Mouse (Mus musculus): Measurements from ENCODE around the gene 2210016L21Rik. TPM values are rescaled to one million over a fixed set of nuclear protein-coding genes. Genes with fewer than 3 reads are reported as not detected.

2210016L21Rik gene
- polyA plus RNA-seq, 1 experiment from 2014 or later, result 38.5 TPM

DNA sequence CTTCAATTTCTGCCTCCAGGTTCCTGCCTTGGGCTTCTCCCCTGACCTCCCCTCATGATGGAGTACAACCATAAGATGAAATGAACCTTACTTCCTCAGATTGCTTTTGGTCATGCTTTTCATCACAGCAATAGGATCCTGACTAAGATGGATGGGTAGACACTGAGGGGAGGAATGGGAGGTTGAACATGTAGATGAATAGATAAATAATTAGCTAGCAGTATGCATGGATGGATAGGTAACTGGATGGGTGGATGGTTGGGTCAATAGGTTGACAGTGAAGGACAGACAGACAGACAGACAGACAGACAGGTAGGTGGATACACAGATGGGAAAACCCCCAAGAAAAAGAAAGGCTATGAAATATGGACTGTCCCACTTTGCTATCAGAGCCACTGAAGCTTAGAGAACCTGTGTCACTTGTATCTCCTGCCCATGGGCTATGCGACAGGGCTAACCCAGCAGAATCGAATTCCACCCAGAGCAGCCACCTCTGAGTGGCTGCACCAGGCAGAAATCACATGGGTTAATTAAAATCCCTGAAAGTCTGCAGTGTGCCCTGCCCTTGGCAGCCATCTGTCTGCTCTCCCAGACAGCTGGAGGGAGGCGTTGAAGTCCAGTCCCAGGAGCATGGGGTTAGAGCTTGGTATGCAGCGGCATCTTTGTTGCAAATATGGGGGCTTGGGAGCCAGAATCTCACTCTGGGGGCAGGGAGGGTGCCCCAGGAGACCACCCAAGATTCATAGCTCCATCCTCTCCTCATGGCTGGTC is 19.8 kb downstream of the 2210016L21Rik start:
- 43% methylated on average over 4 of the region's 4 CpGs for WGBS

DNA sequence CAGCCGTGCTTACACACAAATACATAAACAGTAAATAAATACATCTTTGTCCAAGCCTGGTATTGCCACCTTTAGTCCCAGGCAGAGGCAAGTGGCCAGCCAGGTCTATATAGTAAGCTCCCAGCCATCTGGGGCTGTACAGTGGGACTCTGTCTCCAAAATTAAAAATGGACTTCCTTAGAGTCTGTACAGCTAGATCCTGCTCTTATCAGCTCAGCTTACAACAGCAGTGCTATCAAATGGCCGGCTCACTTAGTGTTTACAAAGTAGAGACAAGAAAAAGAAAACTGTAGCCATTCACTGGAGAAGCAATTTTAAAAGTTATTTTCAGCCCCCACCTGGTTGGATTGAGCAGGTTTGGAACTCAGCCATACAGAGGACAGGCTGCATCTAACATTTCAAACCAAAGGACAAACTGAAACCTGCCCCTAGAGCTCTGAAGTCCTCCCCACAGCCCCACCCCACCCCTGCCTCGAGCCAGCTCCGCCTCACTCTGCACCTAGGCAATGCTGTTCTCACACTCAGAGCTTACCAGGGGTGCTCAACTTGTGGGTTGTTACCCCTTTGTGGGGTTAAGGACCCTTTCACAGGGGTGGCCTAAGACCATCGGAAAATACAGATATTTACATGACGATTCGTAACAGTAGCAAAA is 22.5 kb downstream of the 2210016L21Rik start:
- 47% methylated on average over 7 of the region's 7 CpGs for WGBS

More for the DNA sequence above, 19.8 kb downstream of the 2210016L21Rik start:
- no peak overlapping the region for H3K4me3 ChIP-seq (ENCODE audit: control insufficient read depth in 1 of 2, insufficient read depth in 1 of 2, low read depth in 1 of 2, low read length in 2 of 2)
- no peak overlapping the region for H3K9ac ChIP-seq (ENCODE audit: low read length)
- no peak overlapping the region for H3K27ac ChIP-seq (replicated peaks in 1 of 2; ENCODE audit: control insufficient read depth in 1 of 2, insufficient read depth in 1 of 2, low read depth in 2 of 2, low read length in 2 of 2)
- 0 out of 2 replicates have a peak, but pooled peaks cover 4% of the 10 kb centered on the region for H3K9me3 ChIP-seq (ENCODE audit: control insufficient read depth, low read length)
- no peak for ATAC-seq (ENCODE audit: insufficient number of reproducible peaks, insufficient read depth, low FRiP score, low read depth)
- H3K4me2 ChIP-seq (ENCODE audit: low read length), result no peak overlapping the region
- no peaks in the 10 kb centered on the region for H3K36me3 ChIP-seq (ENCODE audit: control insufficient read depth, insufficient read depth, low read length)
- H3K4me1 ChIP-seq (ENCODE audit: control insufficient read depth in 2 of 2, insufficient read depth in 2 of 2, low read length in 2 of 2), result peaks cover 9 to 16% of the 10 kb centered on the region in 2 experiments
- H3K27me3 ChIP-seq (ENCODE audit: control insufficient read depth, insufficient read depth, low read length), result no peaks in the 10 kb centered on the region

DNA sequence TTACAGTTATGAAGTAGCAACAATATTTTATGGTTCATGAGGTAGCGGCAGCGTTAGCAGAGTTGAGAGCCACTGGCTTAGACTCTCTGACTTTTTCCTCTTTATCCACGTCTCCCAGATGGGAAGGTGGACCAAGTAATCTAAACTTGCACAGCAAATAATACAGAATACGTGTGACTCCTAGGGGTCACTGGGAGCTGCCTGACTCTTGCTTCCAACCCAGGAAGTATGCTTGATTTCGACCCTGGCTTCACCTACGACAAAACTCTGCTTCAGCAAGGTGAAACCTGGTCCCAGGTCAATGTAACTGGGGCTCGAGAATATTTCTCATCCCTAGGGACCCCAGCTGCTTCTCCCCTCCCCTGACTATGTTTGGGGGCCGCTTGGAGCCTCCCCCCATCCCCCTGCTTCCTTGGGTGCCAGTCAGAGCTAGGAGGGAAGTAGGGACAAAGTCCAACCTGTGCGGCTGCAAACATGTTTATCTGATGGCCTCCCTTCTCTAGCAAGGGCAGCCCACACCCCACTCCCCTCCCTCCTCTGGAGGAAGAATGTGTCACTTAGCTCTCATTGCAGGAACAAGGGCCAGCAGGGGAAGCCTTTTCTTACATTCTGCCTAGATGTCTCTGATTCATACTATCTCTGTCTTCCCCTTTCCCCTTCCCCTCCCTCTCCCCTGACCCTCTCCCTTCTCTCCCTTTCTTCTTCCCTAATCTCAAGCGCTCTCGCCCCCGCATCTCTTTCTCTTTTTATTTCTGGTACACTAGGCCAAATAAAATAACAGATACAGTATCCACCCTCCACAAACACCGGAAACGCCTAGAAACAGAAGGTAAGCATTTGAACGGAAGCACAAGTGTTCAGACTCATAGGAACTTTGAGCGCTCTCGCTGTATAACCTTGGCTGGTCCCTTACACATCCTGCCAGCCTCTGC is 23.3 kb downstream of the 2210016L21Rik start:
- Histone ChIP-seq H3K4me2 (ENCODE audit: low read length) (no peak overlapping the region), H3K4me3 (ENCODE audit: control insufficient read depth in 1 of 2, insufficient read depth in 1 of 2, low read depth in 1 of 2, low read length in 2 of 2) (no peak overlapping the region), H3K9me3 (ENCODE audit: control insufficient read depth, low read length) (no peaks in the 10 kb centered on the region), H3K27ac (replicated peaks in 1 of 2; ENCODE audit: control insufficient read depth in 1 of 2, insufficient read depth in 1 of 2, low read depth in 2 of 2, low read length in 2 of 2) (no peak overlapping the region), H3K9ac (ENCODE audit: low read length) (no peak overlapping the region), H3K36me3 (ENCODE audit: control insufficient read depth, insufficient read depth, low read length) (no peaks in the 10 kb centered on the region), H3K27me3 (ENCODE audit: control insufficient read depth, insufficient read depth, low read length) (peaks cover 27% of the 10 kb centered on the region), H3K4me1 (ENCODE audit: control insufficient read depth in 2 of 2, insufficient read depth in 2 of 2, low read length in 2 of 2) (peaks cover 11 to 16% of the 10 kb centered on the region in 2 experiments)
- WGBS, result 48% methylated on average over 17 of the region's 17 CpGs
- ATAC-seq (ENCODE audit: insufficient number of reproducible peaks, insufficient read depth, low FRiP score, low read depth), result no peak; the same call in 1 of the 2 replicates

More for the DNA sequence above, 22.5 kb downstream of the 2210016L21Rik start:
- peak overlapping the region; percentile 23; the same call in 1 of the 2 replicates for H3K4me2 ChIP-seq (ENCODE audit: low read length)
- H3K9ac ChIP-seq (ENCODE audit: low read length), result no peak overlapping the region
- no peaks in the 10 kb centered on the region for H3K36me3 ChIP-seq (ENCODE audit: control insufficient read depth, insufficient read depth, low read length)
- no peak overlapping the region for H3K27ac ChIP-seq (replicated peaks in 1 of 2; ENCODE audit: control insufficient read depth in 1 of 2, insufficient read depth in 1 of 2, low read depth in 2 of 2, low read length in 2 of 2)
- no peaks in the 10 kb centered on the region for H3K9me3 ChIP-seq (ENCODE audit: control insufficient read depth, low read length)
- H3K4me3 ChIP-seq (ENCODE audit: control insufficient read depth in 1 of 2, insufficient read depth in 1 of 2, low read depth in 1 of 2, low read length in 2 of 2), result no peak overlapping the region
- ATAC-seq (ENCODE audit: insufficient number of reproducible peaks, insufficient read depth, low FRiP score, low read depth), result no peak
- peaks cover 11 to 16% of the 10 kb centered on the region in 2 experiments for H3K4me1 ChIP-seq (ENCODE audit: control insufficient read depth in 2 of 2, insufficient read depth in 2 of 2, low read length in 2 of 2)
- peaks cover 25% of the 10 kb centered on the region for H3K27me3 ChIP-seq (ENCODE audit: control insufficient read depth, insufficient read depth, low read length)

DNA sequence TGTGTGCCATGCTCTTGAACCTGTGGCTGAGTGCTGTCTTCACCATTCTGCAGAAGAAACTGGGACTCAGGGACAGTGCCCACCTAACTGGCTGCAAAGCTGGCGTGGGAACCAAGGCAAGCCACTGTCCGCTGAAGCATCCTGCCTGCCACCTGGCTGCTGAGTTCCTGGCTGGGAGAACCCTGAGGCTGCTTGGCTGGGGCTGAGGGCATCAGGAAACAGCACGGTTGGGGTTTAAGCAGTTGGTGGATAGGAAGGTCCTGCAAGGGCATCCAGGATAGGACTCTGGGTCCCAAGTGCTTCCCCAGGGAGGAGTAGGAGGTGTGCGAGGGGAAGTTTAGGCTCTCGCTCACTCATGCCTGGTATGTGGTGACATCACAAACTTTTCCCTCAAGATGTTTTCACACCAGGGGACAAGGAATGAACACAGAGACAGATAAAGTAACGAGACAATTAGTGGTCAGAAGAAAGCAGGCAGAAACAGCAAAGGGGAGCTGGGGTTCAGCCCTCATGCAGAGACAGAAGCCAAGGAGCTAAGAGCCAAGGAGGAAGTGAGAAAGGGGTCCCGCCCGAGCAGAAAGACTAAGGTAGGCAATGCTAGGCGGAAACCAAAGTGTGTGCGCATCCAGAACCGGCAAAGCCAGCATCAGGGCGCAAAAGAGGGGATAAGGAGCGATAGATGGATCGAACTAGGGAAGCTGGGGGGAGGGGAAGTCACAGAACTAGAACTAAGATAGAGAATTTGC is 25.7 kb downstream of the 2210016L21Rik start:
- Histone ChIP-seq H3K27ac (replicated peaks in 1 of 2; ENCODE audit: control insufficient read depth in 1 of 2, insufficient read depth in 1 of 2, low read depth in 2 of 2, low read length in 2 of 2) (no peak overlapping the region), H3K9ac (ENCODE audit: low read length) (no peak overlapping the region), H3K4me1 (ENCODE audit: control insufficient read depth in 2 of 2, insufficient read depth in 2 of 2, low read length in 2 of 2) (peaks cover 11 to 16% of the 10 kb centered on the region in 2 experiments), H3K36me3 (ENCODE audit: control insufficient read depth, insufficient read depth, low read length) (no peaks in the 10 kb centered on the region), H3K4me2 (ENCODE audit: low read length) (no peak overlapping the region), H3K4me3 (ENCODE audit: control insufficient read depth in 1 of 2, insufficient read depth in 1 of 2, low read depth in 1 of 2, low read length in 2 of 2) (no peak overlapping the region), H3K27me3 (ENCODE audit: control insufficient read depth, insufficient read depth, low read length) (peaks cover 30% of the 10 kb centered on the region), H3K9me3 (ENCODE audit: control insufficient read depth, low read length) (no peaks in the 10 kb centered on the region)
- ATAC-seq (ENCODE audit: insufficient number of reproducible peaks, insufficient read depth, low FRiP score, low read depth), result no peak
- WGBS, result 25% methylated on average over 14 of the region's 14 CpGs

DNA sequence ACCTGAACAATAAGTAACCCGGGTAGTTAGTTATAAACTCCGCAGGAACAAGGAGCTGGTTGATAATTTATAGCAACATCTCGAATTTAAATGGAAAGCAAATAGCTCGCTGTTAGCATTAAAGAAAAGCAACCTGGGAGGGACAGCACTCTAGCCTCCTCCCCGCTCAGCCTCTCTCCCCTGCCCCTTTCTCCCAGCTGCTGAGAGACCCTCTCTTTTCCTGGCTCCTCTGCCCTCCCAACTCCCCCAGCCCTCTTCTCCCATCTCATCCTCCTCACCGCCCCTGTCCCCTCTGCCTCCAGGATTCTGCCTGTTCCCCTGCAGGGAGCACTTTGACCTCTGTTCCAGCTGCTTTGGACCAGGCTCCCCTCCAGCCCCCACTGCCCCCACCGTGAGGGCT is 26.7 kb downstream of the 2210016L21Rik start:
- H3K4me3 ChIP-seq (ENCODE audit: control insufficient read depth in 1 of 2, insufficient read depth in 1 of 2, low read depth in 1 of 2, low read length in 2 of 2), result no peak overlapping the region
- ATAC-seq (ENCODE audit: insufficient number of reproducible peaks, insufficient read depth, low FRiP score, low read depth), result no peak
- no peak overlapping the region for H3K4me2 ChIP-seq (ENCODE audit: low read length)
- H3K36me3 ChIP-seq (ENCODE audit: control insufficient read depth, insufficient read depth, low read length), result no peaks in the 10 kb centered on the region
- H3K27ac ChIP-seq (replicated peaks in 1 of 2; ENCODE audit: control insufficient read depth in 1 of 2, insufficient read depth in 1 of 2, low read depth in 2 of 2, low read length in 2 of 2), result no peak overlapping the region
- 34% methylated on average over 7 of the region's 7 CpGs for WGBS
- H3K27me3 ChIP-seq (ENCODE audit: control insufficient read depth, insufficient read depth, low read length), result peaks cover 30% of the 10 kb centered on the region
- H3K4me1 ChIP-seq (ENCODE audit: control insufficient read depth in 2 of 2, insufficient read depth in 2 of 2, low read length in 2 of 2), result peaks cover 11 to 16% of the 10 kb centered on the region in 2 experiments
- no peaks in the 10 kb centered on the region for H3K9me3 ChIP-seq (ENCODE audit: control insufficient read depth, low read length)
- H3K9ac ChIP-seq (ENCODE audit: low read length), result no peak overlapping the region

DNA sequence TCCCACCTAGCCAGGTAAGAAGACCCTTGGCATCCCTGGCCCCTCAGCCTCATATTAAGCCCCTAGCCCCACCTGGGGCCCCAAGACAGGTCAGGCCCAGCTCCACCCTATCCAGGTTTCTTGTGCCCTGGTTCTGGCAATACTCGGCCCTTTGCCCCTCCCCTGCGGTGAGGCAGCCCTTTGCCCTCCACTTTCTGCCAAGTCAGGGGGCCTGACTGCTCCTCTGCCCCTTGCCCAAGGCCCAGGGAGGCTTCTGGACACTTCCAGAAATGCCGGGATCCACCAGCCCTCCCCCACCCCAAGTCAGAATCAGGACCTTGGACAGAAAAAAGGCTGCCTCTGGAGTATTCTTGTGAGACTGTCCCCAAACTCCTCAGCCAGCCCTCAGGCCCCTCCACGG is 27.1 kb downstream of the 2210016L21Rik start:
- no peak overlapping the region for H3K4me3 ChIP-seq (ENCODE audit: control insufficient read depth in 1 of 2, insufficient read depth in 1 of 2, low read depth in 1 of 2, low read length in 2 of 2)

More for the DNA sequence above, 27.1 kb downstream of the 2210016L21Rik start:
- ATAC-seq (ENCODE audit: insufficient number of reproducible peaks, insufficient read depth, low FRiP score, low read depth), result no peak
- Histone ChIP-seq H3K9me3 (ENCODE audit: control insufficient read depth, low read length) (no peaks in the 10 kb centered on the region), H3K9ac (ENCODE audit: low read length) (no peak overlapping the region), H3K27ac (replicated peaks in 1 of 2; ENCODE audit: control insufficient read depth in 1 of 2, insufficient read depth in 1 of 2, low read depth in 2 of 2, low read length in 2 of 2) (no peak overlapping the region), H3K4me1 (ENCODE audit: control insufficient read depth in 2 of 2, insufficient read depth in 2 of 2, low read length in 2 of 2) (peaks cover 10 to 15% of the 10 kb centered on the region in 2 experiments), H3K36me3 (ENCODE audit: control insufficient read depth, insufficient read depth, low read length) (no peaks in the 10 kb centered on the region), H3K27me3 (ENCODE audit: control insufficient read depth, insufficient read depth, low read length) (peaks cover 30% of the 10 kb centered on the region), H3K4me2 (ENCODE audit: low read length) (no peak overlapping the region)
- WGBS, result 16% methylated on average over 4 of the region's 4 CpGs

Data from heart, embryonic 14.5 days (tissue).